11 mouse cellular contexts compared by ENCODE assay signal in the genomic region with DNA sequence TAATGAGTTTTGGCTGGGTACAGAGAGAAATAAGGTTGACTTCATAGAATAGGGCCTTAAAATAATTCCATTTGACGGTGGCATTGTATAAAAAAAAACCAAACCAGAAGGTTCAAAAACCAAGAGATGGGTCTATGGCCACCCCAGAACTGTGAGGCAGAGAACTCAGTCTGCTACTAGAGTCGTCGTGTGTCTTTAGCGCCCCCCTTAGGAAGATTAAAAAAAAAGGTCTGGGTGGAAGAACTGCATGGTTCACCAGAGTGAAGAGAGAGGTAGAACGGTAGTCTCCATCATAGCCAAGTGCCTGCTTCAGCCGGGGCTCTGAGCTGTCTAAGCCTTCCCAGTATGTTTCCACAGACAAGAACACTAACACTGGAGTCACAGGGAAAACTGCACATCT. TPM values are rescaled to one million over a fixed set of nuclear protein-coding genes. Genes with fewer than 3 reads are reported as not detected.
A peak's percentile ranks its signal among the peaks of the same experiment; 100 is the strongest.
DNase-seq lines count a peak whose midpoint lies in the region; ATAC-seq and TF ChIP-seq lines count a peak whose summit lies in the region.
"Had no signal": no experiment of that assay in that cellular context is flagged by ENCODE, and none has a peak within 500 bp of the region (broad histone marks: within the 10 kb centered on the region; RNA-seq: fewer than 3 reads in every experiment).

No protein-coding gene starts in this region.

- no peaks in the 10 kb centered on the region for H3K9me3 ChIP-seq in intestine, postnatal 0 days (ENCODE audit: control insufficient read depth)
- no peaks in the 10 kb centered on the region for H3K9me3 ChIP-seq in intestine, embryonic 16.5 days (ENCODE audit: control insufficient read depth, low read length)
- no peaks in the 10 kb centered on the region for H3K9me3 ChIP-seq in midbrain, embryonic 14.5 days (ENCODE audit: control insufficient read depth, low read length)
- no peaks in the 10 kb centered on the region for H3K9me3 ChIP-seq in midbrain, embryonic 13.5 days
- H3K9me3 ChIP-seq in stomach, postnatal 0 days (ENCODE audit: control insufficient read depth, low read length) = no peaks in the 10 kb centered on the region
- H3K9me3 ChIP-seq: heart, embryonic 13.5 days; hindbrain, embryonic 15.5 days; neural tube, embryonic 12.5 days had no signal

- peak; percentile 27 for DNase-seq in midbrain, embryonic 14.5 days
- DNase-seq in R1 (ENCODE audit: low read depth, low spot score) = peak; percentile 29
- no peak for DNase-seq in stomach, postnatal 0 days (ENCODE audit: low spot score)
- no peak for DNase-seq in urinary bladder, adult 2 months (ENCODE audit: low spot score)
- DNase-seq: right cerebral cortex, postnatal 4 days had no signal

- H3K27ac ChIP-seq in intestine, postnatal 0 days (ENCODE audit: low read depth, low read length) = no peak overlapping the region
- no peak overlapping the region for H3K27ac ChIP-seq in intestine, embryonic 16.5 days (ENCODE audit: low read length)
- H3K27ac ChIP-seq in midbrain, embryonic 14.5 days (replicated peaks; ENCODE audit: low read depth, low read length) = no peak overlapping the region
- no peak overlapping the region for H3K27ac ChIP-seq in midbrain, embryonic 13.5 days
- H3K27ac ChIP-seq in stomach, postnatal 0 days (replicated peaks) = no peak overlapping the region
- H3K27ac ChIP-seq: heart, embryonic 13.5 days; hindbrain, embryonic 15.5 days; neural tube, embryonic 12.5 days had no signal

- H3K4me2 ChIP-seq in intestine, postnatal 0 days (replicated peaks; ENCODE audit: low read depth) = no peak overlapping the region
- no peak overlapping the region for H3K4me2 ChIP-seq in intestine, embryonic 16.5 days (ENCODE audit: low read depth, low read length)
- no peak overlapping the region for H3K4me2 ChIP-seq in midbrain, embryonic 14.5 days (ENCODE audit: low read length)
- no peak overlapping the region for H3K4me2 ChIP-seq in midbrain, embryonic 13.5 days (replicated peaks)
- H3K4me2 ChIP-seq in stomach, postnatal 0 days (replicated peaks; ENCODE audit: low read depth) = no peak overlapping the region
- H3K4me2 ChIP-seq: heart, embryonic 13.5 days; hindbrain, embryonic 15.5 days; neural tube, embryonic 12.5 days had no signal

- TF ChIP-seq EP300 in stomach, postnatal 0 days (optimal IDR thresholded peaks at IDR 0.05) = no peak

- no peak for ATAC-seq in intestine, postnatal 0 days
- no peak for ATAC-seq in intestine, embryonic 16.5 days
- no peak for ATAC-seq in midbrain, embryonic 14.5 days (ENCODE audit: low FRiP score, low TSS enrichment)
- ATAC-seq in midbrain, embryonic 13.5 days = no peak
- ATAC-seq in stomach, postnatal 0 days (ENCODE audit: low FRiP score, low TSS enrichment) = no peak

- no peaks in the 10 kb centered on the region for H3K27me3 ChIP-seq in intestine, postnatal 0 days (replicated peaks; ENCODE audit: control insufficient read depth, insufficient read depth, low read length)
- H3K27me3 ChIP-seq in intestine, embryonic 16.5 days (replicated peaks; ENCODE audit: control insufficient read depth, insufficient read depth, low read length) = no peaks in the 10 kb centered on the region
- no peaks in the 10 kb centered on the region for H3K27me3 ChIP-seq in midbrain, embryonic 14.5 days (ENCODE audit: control insufficient read depth, insufficient read depth, low read length)
- no peaks in the 10 kb centered on the region for H3K27me3 ChIP-seq in midbrain, embryonic 13.5 days
- no peaks in the 10 kb centered on the region for H3K27me3 ChIP-seq in stomach, postnatal 0 days (ENCODE audit: control insufficient read depth, insufficient read depth, low read length)
- H3K27me3 ChIP-seq: heart, embryonic 13.5 days; hindbrain, embryonic 15.5 days; neural tube, embryonic 12.5 days had no signal

- no peaks in the 10 kb centered on the region for H3K4me1 ChIP-seq in intestine, postnatal 0 days (replicated peaks; ENCODE audit: control insufficient read depth, insufficient read depth, low read length)
- peaks cover 10% of the 10 kb centered on the region for H3K4me1 ChIP-seq in intestine, embryonic 16.5 days (ENCODE audit: control insufficient read depth, insufficient read depth, low read length)
- H3K4me1 ChIP-seq in midbrain, embryonic 14.5 days (ENCODE audit: control insufficient read depth, insufficient read depth, low read length) = no peaks in the 10 kb centered on the region
- H3K4me1 ChIP-seq in midbrain, embryonic 13.5 days (replicated peaks) = peaks cover 8% of the 10 kb centered on the region; the same call in 1 of the 2 replicates
- H3K4me1 ChIP-seq in stomach, postnatal 0 days (replicated peaks; ENCODE audit: control insufficient read depth, insufficient read depth) = no peaks in the 10 kb centered on the region
- H3K4me1 ChIP-seq: hindbrain, embryonic 15.5 days had no signal

- peak; percentile 64 for TF ChIP-seq CTCF in intestine, postnatal 0 days (IDR thresholded peaks at IDR 0.05; ENCODE audit: low read depth)
- TF ChIP-seq CTCF in stomach, postnatal 0 days (IDR thresholded peaks at IDR 0.05; ENCODE audit: low read depth) = peak; percentile 60

- H3K4me3 ChIP-seq in intestine, postnatal 0 days (ENCODE audit: low read depth, low read length) = no peak overlapping the region
- no peak overlapping the region for H3K4me3 ChIP-seq in intestine, embryonic 16.5 days (ENCODE audit: low read length)
- no peak overlapping the region for H3K4me3 ChIP-seq in midbrain, embryonic 14.5 days (replicated peaks; ENCODE audit: low read depth, low read length)
- H3K4me3 ChIP-seq in midbrain, embryonic 13.5 days (replicated peaks) = no peak overlapping the region
- no peak overlapping the region for H3K4me3 ChIP-seq in stomach, postnatal 0 days (ENCODE audit: low read depth, low read length)
- H3K4me3 ChIP-seq: heart, embryonic 13.5 days; hindbrain, embryonic 15.5 days; neural tube, embryonic 12.5 days had no signal

- H3K36me3 ChIP-seq in intestine, postnatal 0 days (ENCODE audit: control insufficient read depth, insufficient read depth) = peaks cover 24% of the 10 kb centered on the region
- H3K36me3 ChIP-seq in intestine, embryonic 16.5 days (ENCODE audit: control insufficient read depth, insufficient read depth, low read length) = no peaks in the 10 kb centered on the region; the same call in 1 of the 2 replicates
- peaks cover 16% of the 10 kb centered on the region; the same call in 1 of the 2 replicates for H3K36me3 ChIP-seq in midbrain, embryonic 14.5 days (ENCODE audit: control insufficient read depth, insufficient read depth, low read length)
- peaks cover 19% of the 10 kb centered on the region for H3K36me3 ChIP-seq in midbrain, embryonic 13.5 days
- no peaks in the 10 kb centered on the region; the same call in 1 of the 2 replicates for H3K36me3 ChIP-seq in stomach, postnatal 0 days (ENCODE audit: control insufficient read depth, insufficient read depth, low read length)

- WGBS in intestine, postnatal 0 days = 48% methylated on average over 6 of the region's 6 CpGs
- 45% methylated on average over 6 of the region's 6 CpGs for WGBS in intestine, embryonic 16.5 days
- 48% methylated on average over 6 of the region's 6 CpGs for WGBS in midbrain, embryonic 14.5 days
- 49% methylated on average over 6 of the region's 6 CpGs for WGBS in midbrain, embryonic 13.5 days
- WGBS in stomach, postnatal 0 days = 48% methylated on average over 6 of the region's 6 CpGs

- no peak overlapping the region for H3K9ac ChIP-seq in intestine, postnatal 0 days (ENCODE audit: low read depth, low read length)
- no peak overlapping the region for H3K9ac ChIP-seq in intestine, embryonic 16.5 days (ENCODE audit: low read depth, low read length)
- H3K9ac ChIP-seq in midbrain, embryonic 14.5 days (replicated peaks; ENCODE audit: low read length) = no peak overlapping the region
- H3K9ac ChIP-seq in midbrain, embryonic 13.5 days (replicated peaks) = no peak overlapping the region
- no peak overlapping the region for H3K9ac ChIP-seq in stomach, postnatal 0 days (ENCODE audit: low read length)
- H3K9ac ChIP-seq: heart, embryonic 13.5 days; hindbrain, embryonic 15.5 days; neural tube, embryonic 12.5 days had no signal

RNA-seq across cellular contexts. Expression of gene Atp11a, which starts 54.4 kb away (rescaled TPM):
- 23.3 and 24.3 TPM in 2 replicates for polyA plus RNA-seq in intestine, postnatal 0 days (2015; fragmentation: Nextera tagmentation; extraction: Ambion mirVana)
- polyA plus RNA-seq in intestine, embryonic 16.5 days (2015; fragmentation: Nextera tagmentation; extraction: Ambion mirVana) = 9.0 and 11.2 TPM in 2 replicates
- polyA plus RNA-seq in midbrain, embryonic 14.5 days (2014; fragmentation: Nextera tagmentation; extraction: Ambion mirVana) = 13.6 and 16.5 TPM in 2 replicates
- polyA plus RNA-seq in midbrain, embryonic 13.5 days (2015; fragmentation: Nextera tagmentation; extraction: Ambion mirVana) = 9.9 and 10.3 TPM in 2 replicates
- 6.6 and 7.4 TPM in 2 replicates for polyA plus RNA-seq in stomach, postnatal 0 days (2015; fragmentation: Nextera tagmentation; extraction: Ambion mirVana)
- polyA plus RNA-seq in urinary bladder, adult 2 months (2012; rRNA removed) = 89.0 and 90.9 TPM in 2 replicates

Comparison
In these comparisons a context has a peak if more than half of its experiments do, and no peak if none do; other contexts are left out.
1. DNase-seq: peak in midbrain, embryonic 14.5 days (single experiment) and R1 (single experiment); none in stomach, postnatal 0 days (single experiment) and urinary bladder, adult 2 months (single experiment).